Comparison of ENCODE assay signal across 12 mouse cellular contexts in the genomic region with DNA sequence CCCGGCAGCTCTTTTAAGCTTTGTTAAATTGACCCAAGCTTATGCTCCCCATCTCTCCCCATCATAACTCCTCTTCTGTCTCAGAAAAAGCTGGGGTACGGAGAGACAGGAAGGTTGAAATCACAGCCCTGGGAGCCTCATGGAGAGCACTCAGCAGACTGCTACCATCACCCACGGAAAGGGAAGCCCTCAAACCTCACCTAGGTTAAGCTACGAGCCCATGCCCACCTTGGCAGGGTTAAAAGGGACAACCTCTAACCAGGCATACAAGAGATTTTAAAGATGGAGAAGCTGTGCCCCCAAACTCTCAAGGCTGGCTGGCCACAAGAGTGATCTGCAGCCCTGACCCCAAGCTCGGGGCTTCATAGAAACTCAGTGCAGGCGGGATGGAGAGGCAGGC. TPM values are rescaled to one million over a fixed set of nuclear protein-coding genes. Genes with fewer than 3 reads are reported as not detected.
A peak's percentile ranks its signal among the peaks of the same experiment; 100 is the strongest.
DNase-seq lines count a peak whose midpoint lies in the region; ATAC-seq and TF ChIP-seq lines count a peak whose summit lies in the region.
"Had no signal": no experiment of that assay in that cellular context is flagged by ENCODE, and none has a peak within 500 bp of the region (broad histone marks: within the 10 kb centered on the region; RNA-seq: fewer than 3 reads in every experiment).

No protein-coding gene starts in this region.

- H3K27ac ChIP-seq in kidney, embryonic 16.5 days (ENCODE audit: low read length): peak overlapping the region; percentile 17; the same call in 1 of the 2 replicates
- H3K27ac ChIP-seq in cortical plate, adult 2 months (ENCODE audit: insufficient read depth, low read length): no peak overlapping the region; the same call in 1 of the 2 replicates
- H3K27ac ChIP-seq in forebrain, embryonic 16.5 days (ENCODE audit: low read length): 0 out of 2 replicates have a peak overlapping the region, but pooled peaks have one; percentile 35
- H3K27ac ChIP-seq in midbrain, embryonic 12.5 days (replicated peaks): no peak overlapping the region; the same call in 1 of the 2 replicates
- H3K27ac ChIP-seq in heart, embryonic 12.5 days (ENCODE audit: poor library complexity, severe bottlenecking): no peak overlapping the region

- peaks cover 38% of the 10 kb centered on the region for H3K4me1 ChIP-seq in kidney, embryonic 16.5 days (ENCODE audit: insufficient read depth, low read length)
- H3K4me1 ChIP-seq in cortical plate, adult 2 months (ENCODE audit: control insufficient read depth, insufficient read depth, low read length): peaks cover 5% of the 10 kb centered on the region; the same call in 1 of the 2 replicates
- H3K4me1 ChIP-seq in forebrain, embryonic 16.5 days (replicated peaks; ENCODE audit: control insufficient read depth, insufficient read depth, low read length): peaks cover 53% of the 10 kb centered on the region
- peaks cover 62% of the 10 kb centered on the region for H3K4me1 ChIP-seq in midbrain, embryonic 12.5 days
- peaks cover 11% of the 10 kb centered on the region for H3K4me1 ChIP-seq in heart, embryonic 12.5 days (replicated peaks)

- H3K4me3 ChIP-seq in kidney, embryonic 16.5 days (ENCODE audit: low read length): no peak overlapping the region
- peak overlapping the region; percentile 26 for H3K4me3 ChIP-seq in cortical plate, adult 2 months (ENCODE audit: insufficient read depth, low read length)
- H3K4me3 ChIP-seq in forebrain, embryonic 16.5 days (replicated peaks; ENCODE audit: low read length): peak overlapping the region; percentile 15
- peak overlapping the region; percentile 9; the same call in 1 of the 2 replicates for H3K4me3 ChIP-seq in midbrain, embryonic 12.5 days
- H3K4me3 ChIP-seq in heart, embryonic 12.5 days: no peak overlapping the region

- H3K27me3 ChIP-seq in kidney, embryonic 16.5 days (ENCODE audit: insufficient read depth, low read length): peaks cover 4% of the 10 kb centered on the region; the same call in 1 of the 2 replicates
- no peaks in the 10 kb centered on the region for H3K27me3 ChIP-seq in forebrain, embryonic 16.5 days (replicated peaks; ENCODE audit: control insufficient read depth, insufficient read depth, low read length)
- peaks cover 44% of the 10 kb centered on the region for H3K27me3 ChIP-seq in midbrain, embryonic 12.5 days
- peaks cover 38% of the 10 kb centered on the region for H3K27me3 ChIP-seq in heart, embryonic 12.5 days (replicated peaks)

- no peak overlapping the region; the same call in 1 of the 2 replicates for H3K4me2 ChIP-seq in kidney, embryonic 16.5 days (replicated peaks; ENCODE audit: low read depth, low read length)
- H3K4me2 ChIP-seq in forebrain, embryonic 16.5 days (ENCODE audit: low read length): peak overlapping the region; percentile 73
- peak overlapping the region; percentile 26 for H3K4me2 ChIP-seq in midbrain, embryonic 12.5 days (replicated peaks)
- no peak overlapping the region for H3K4me2 ChIP-seq in heart, embryonic 12.5 days

- no peaks in the 10 kb centered on the region for H3K9me3 ChIP-seq in kidney, embryonic 16.5 days (ENCODE audit: low read length)
- no peaks in the 10 kb centered on the region for H3K9me3 ChIP-seq in forebrain, embryonic 16.5 days (ENCODE audit: control insufficient read depth, low read length)
- no peaks in the 10 kb centered on the region for H3K9me3 ChIP-seq in midbrain, embryonic 12.5 days
- no peaks in the 10 kb centered on the region for H3K9me3 ChIP-seq in heart, embryonic 12.5 days (replicated peaks)

- ATAC-seq in kidney, embryonic 16.5 days (ENCODE audit: low FRiP score, low TSS enrichment): no peak
- ATAC-seq in forebrain, embryonic 16.5 days: no peak
- no peak for ATAC-seq in midbrain, embryonic 12.5 days (ENCODE audit: low FRiP score, low read depth)
- no peak for ATAC-seq in heart, embryonic 12.5 days (ENCODE audit: insufficient number of reproducible peaks, low FRiP score)
- ATAC-seq: activated CD4-positive, CD25-positive, alpha-beta regulatory T cell, adult 4 months had no signal

- WGBS in kidney, embryonic 16.5 days: 65% methylated on average over 6 of the region's 6 CpGs
- 30% methylated on average over 6 of the region's 6 CpGs for WGBS in forebrain, embryonic 16.5 days
- WGBS in midbrain, embryonic 12.5 days: 32% methylated on average over 6 of the region's 6 CpGs
- 64% methylated on average over 6 of the region's 6 CpGs for whole genome bisulfite sequencing in heart, embryonic 12.5 days

- TF ChIP-seq POLR2A in cortical plate, adult 2 months (IDR thresholded peaks at IDR 0.05; ENCODE audit: extremely low read depth, insufficient read depth, low read length): no peak

- TF ChIP-seq CTCF in cortical plate, adult 2 months (IDR thresholded peaks at IDR 0.05; ENCODE audit: extremely low read depth, insufficient read depth, low read length): no peak

- no peak for DNase-seq in kidney, adult 18-20 months
- no peak for DNase-seq in testis, postnatal 14 days (ENCODE audit: low spot score)
- no peak for DNase-seq in kidney, postnatal 25 days
- DNase-seq: cerebellum, adult 9-10 months; heart, postnatal 14 days; thymus, postnatal 36 days had no signal

- no peak overlapping the region; the same call in 1 of the 2 replicates for H3K9ac ChIP-seq in kidney, embryonic 16.5 days (replicated peaks; ENCODE audit: low read length)
- peak overlapping the region; percentile 40 for H3K9ac ChIP-seq in forebrain, embryonic 16.5 days (replicated peaks; ENCODE audit: low read depth, low read length)
- H3K9ac ChIP-seq in midbrain, embryonic 12.5 days (replicated peaks): no peak overlapping the region; the same call in 1 of the 2 replicates
- no peak overlapping the region for H3K9ac ChIP-seq in heart, embryonic 12.5 days

- no peaks in the 10 kb centered on the region for H3K36me3 ChIP-seq in kidney, embryonic 16.5 days (ENCODE audit: insufficient read depth, low read length)
- H3K36me3 ChIP-seq in forebrain, embryonic 16.5 days (ENCODE audit: control insufficient read depth, insufficient read depth): no peaks in the 10 kb centered on the region
- no peaks in the 10 kb centered on the region for H3K36me3 ChIP-seq in midbrain, embryonic 12.5 days
- H3K36me3 ChIP-seq in heart, embryonic 12.5 days: no peaks in the 10 kb centered on the region

RNA-seq across cellular contexts. Expression of a gene that starts 3.2 kb away (rescaled TPM):
- polyA plus RNA-seq in kidney, embryonic 16.5 days (2015; fragmentation: Nextera tagmentation; extraction: Ambion mirVana): 5.9 and 8.3 TPM in 2 replicates
- polyA plus RNA-seq in cortical plate, adult 2 months (2012; rRNA removed): 62.7 and 68.2 TPM in 2 replicates
- polyA plus RNA-seq in forebrain, embryonic 16.5 days (2015; fragmentation: Nextera tagmentation; extraction: Ambion mirVana): 10.2 and 14.9 TPM in 2 replicates
- polyA plus RNA-seq in midbrain, embryonic 12.5 days (2016; fragmentation: Nextera tagmentation; extraction: Ambion mirVana): 7.4 and 8.3 TPM in 2 replicates
- polyA plus RNA-seq in heart, embryonic 12.5 days (2016; fragmentation: Nextera tagmentation; extraction: Ambion mirVana): 3.4 and 3.8 TPM in 2 replicates
- polyA plus RNA-seq: activated CD4-positive, CD25-positive, alpha-beta regulatory T cell, adult 4 months had no signal

Comparison
In these comparisons a context has a peak if more than half of its experiments do, and no peak if none do; other contexts are left out.
1. H3K27ac ChIP-seq: peak in kidney, embryonic 16.5 days (single experiment) and forebrain, embryonic 16.5 days (single experiment); none in cortical plate, adult 2 months (single experiment), midbrain, embryonic 12.5 days (single experiment) and heart, embryonic 12.5 days (single experiment).
2. H3K4me2 ChIP-seq: peak in forebrain, embryonic 16.5 days (single experiment) and midbrain, embryonic 12.5 days (single experiment); none in kidney, embryonic 16.5 days (single experiment) and heart, embryonic 12.5 days (single experiment).
3. H3K4me3 ChIP-seq: peak in cortical plate, adult 2 months (single experiment), forebrain, embryonic 16.5 days (single experiment) and midbrain, embryonic 12.5 days (single experiment); none in kidney, embryonic 16.5 days (single experiment) and heart, embryonic 12.5 days (single experiment).